Mouse (Mus musculus) C2C12 (cell line): ENCODE data around the gene Rae1.

ENCODE experiments used
- CTCF ChIP-seq: IDR thresholded peaks from one replicate; pipeline ENCODE4 v1.5.1; 2011; ENCODE audit not compliant: control insufficient read depth, insufficient read depth, insufficient read length
- USF1 ChIP-seq: IDR thresholded peaks from one replicate; pipeline ENCODE4 v1.6.1; 2011; ENCODE audit warnings: low read depth, mild to moderate bottlenecking, control low read depth, moderate library complexity

DNA sequence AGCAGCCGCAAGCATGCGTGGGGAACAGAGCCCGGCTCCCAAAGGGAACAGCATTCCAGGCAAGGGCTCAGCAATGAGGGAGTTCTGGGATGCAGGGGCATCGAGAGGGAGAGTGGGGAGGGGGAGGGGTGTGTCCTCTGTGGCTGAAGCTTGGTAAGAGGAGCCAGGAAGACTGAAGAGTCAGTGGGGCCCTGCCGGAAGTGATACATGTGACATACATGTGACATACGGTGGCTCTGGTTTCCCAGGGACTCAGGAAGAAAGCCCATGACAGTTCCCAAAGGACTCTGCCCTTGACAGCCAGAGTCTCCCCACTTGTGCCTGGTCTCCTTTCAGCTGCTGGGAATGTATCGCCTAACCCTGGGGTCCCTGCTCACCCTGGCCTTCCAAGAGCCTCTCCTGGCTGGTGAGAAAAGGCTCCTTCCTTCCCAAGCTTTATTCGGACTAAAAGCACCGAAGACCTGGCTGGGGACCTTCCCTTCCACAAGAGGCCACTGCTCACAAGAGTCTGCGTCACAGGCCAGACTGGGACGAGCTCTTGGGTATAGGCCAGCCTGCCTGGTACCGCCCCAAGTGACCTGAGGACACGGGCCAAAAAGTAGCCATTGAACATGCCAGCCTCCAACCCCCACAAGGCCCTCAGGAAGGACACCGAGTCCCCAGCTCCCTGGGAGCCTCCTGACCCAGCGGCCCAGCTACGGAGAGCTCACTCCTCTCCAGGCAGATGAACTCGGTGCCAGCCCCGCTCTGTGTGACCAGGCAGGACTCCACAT lies 44.5 kb downstream of the Rae1 start:
- TF ChIP-seq CTCF (no peak), USF1 (no peak)
